Mouse (Mus musculus): ENCODE measurements at regions not wholly inside any gene's neighbourhood (a gene's known extent, or its start where the extent isn't known, plus 50 kb on each side); places are given as distances from the start of the nearest gene placed in this dataset.

DNA sequence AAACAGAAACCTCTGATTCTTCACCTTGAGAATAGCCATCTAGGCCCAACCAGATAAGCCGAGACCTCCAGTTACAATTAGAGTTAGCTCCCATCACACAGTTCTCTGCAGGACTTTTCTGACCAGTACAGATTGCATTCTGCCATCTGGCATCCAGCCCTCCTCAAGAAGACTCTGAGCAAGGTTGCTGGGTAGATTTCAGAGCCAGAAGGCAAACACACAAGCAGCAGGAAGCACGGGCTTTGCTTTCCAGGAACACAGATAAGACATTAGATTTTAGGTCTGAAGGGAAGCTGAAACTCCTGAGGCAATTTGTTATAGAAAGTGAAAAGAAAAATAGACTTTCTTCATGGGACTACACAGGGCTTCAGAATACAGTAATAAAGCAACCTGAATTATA lies 630.9 kb upstream of the Intu start:
- H3K9me3 ChIP-seq (ENCODE audit: low read length) = no peaks in the 10 kb centered on the region
- WGBS = 58% methylated on average over 2 of the region's 2 CpGs
- no peak overlapping the region for H3K9ac ChIP-seq (replicated peaks; ENCODE audit: low read length)
- DNase-seq (ENCODE audit: low spot score) (peak; percentile 31), ATAC-seq (no peak)
- TF ChIP-seq CTCF (IDR thresholded peaks at IDR 0.05; ENCODE audit: low read depth) = no peak
- H3K4me3 ChIP-seq (ENCODE audit: low read length) = no peak overlapping the region
- no peak overlapping the region for H3K27ac ChIP-seq
- H3K27me3 ChIP-seq (ENCODE audit: insufficient read depth, low read length) = no peaks in the 10 kb centered on the region
- no peaks in the 10 kb centered on the region for H3K4me1 ChIP-seq (ENCODE audit: insufficient read depth, low read length)
- no peaks in the 10 kb centered on the region for H3K36me3 ChIP-seq (ENCODE audit: insufficient read depth, low read length)
- H3K4me2 ChIP-seq (ENCODE audit: low read depth, low read length) = no peak overlapping the region

- Histone ChIP-seq H3K4me3 (ENCODE audit: low read length) (no peak overlapping the region), H3K4me1 (ENCODE audit: insufficient read depth, low read length) (no peaks in the 10 kb centered on the region), H3K9me3 (ENCODE audit: low read length) (no peaks in the 10 kb centered on the region), H3K4me2 (ENCODE audit: low read depth, low read length) (no peak overlapping the region), H3K9ac (replicated peaks; ENCODE audit: low read length) (no peak overlapping the region), H3K27ac (no peak overlapping the region), H3K36me3 (ENCODE audit: insufficient read depth, low read length) (no peaks in the 10 kb centered on the region), H3K27me3 (ENCODE audit: insufficient read depth, low read length) (no peaks in the 10 kb centered on the region)
- ATAC-seq = no peak
- 69% methylated on average over 3 of the region's 3 CpGs for WGBS
- DNase-seq (ENCODE audit: low spot score) = no peak
- no peak for TF ChIP-seq CTCF (IDR thresholded peaks at IDR 0.05; ENCODE audit: low read depth)
Measured at GRCm38 (mm10) chr3:39904377-39904776, 626.7 kb upstream of the Intu start.

GRCm38 (mm10) chr3:39908676-39909362 lies 622.3 kb upstream of the Intu start:
- Histone ChIP-seq H3K36me3 (ENCODE audit: insufficient read depth, low read length) (no peaks in the 10 kb centered on the region), H3K27ac (no peak overlapping the region), H3K4me2 (ENCODE audit: low read depth, low read length) (no peak overlapping the region), H3K27me3 (ENCODE audit: insufficient read depth, low read length) (no peaks in the 10 kb centered on the region), H3K4me3 (ENCODE audit: low read length) (no peak overlapping the region), H3K9me3 (ENCODE audit: low read length) (no peaks in the 10 kb centered on the region), H3K9ac (replicated peaks; ENCODE audit: low read length) (no peak overlapping the region), H3K4me1 (ENCODE audit: insufficient read depth, low read length) (no peaks in the 10 kb centered on the region)
- WGBS = 78% methylated on average over 4 of the region's 4 CpGs
- ATAC-seq (no peak), DNase-seq (ENCODE audit: low spot score) (no peak)
- no peak for TF ChIP-seq CTCF (IDR thresholded peaks at IDR 0.05; ENCODE audit: low read depth)

DNA sequence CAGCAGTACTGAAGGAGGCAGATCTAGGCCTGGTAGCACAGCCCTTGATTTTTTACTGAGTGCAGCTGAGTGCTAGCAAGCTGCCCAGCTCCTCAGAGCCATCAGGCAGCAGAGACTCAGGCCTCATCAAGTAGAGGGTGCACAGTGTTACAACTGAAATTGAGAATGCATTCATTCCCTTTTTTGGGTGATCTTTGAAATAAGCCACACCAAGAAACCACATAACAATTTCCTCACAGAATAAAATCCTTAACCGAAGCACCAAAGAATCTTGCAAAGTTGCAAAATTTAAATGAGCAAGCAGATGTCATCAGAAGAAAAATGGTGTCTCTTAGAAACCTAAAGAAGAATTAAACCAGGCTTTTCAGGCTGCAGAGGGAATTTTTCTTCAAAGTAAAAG lies 621.4 kb upstream of the Intu start:
- H3K27ac ChIP-seq = no peak overlapping the region
- no peaks in the 10 kb centered on the region for H3K36me3 ChIP-seq (ENCODE audit: insufficient read depth, low read length)
- ATAC-seq (no peak), DNase-seq (ENCODE audit: low spot score) (no peak)
- no peak overlapping the region for H3K9ac ChIP-seq (replicated peaks; ENCODE audit: low read length)
- no peaks in the 10 kb centered on the region for H3K4me1 ChIP-seq (ENCODE audit: insufficient read depth, low read length)
- H3K4me2 ChIP-seq (ENCODE audit: low read depth, low read length) = no peak overlapping the region
- no peak for TF ChIP-seq CTCF (IDR thresholded peaks at IDR 0.05; ENCODE audit: low read depth)
- H3K4me3 ChIP-seq (ENCODE audit: low read length) = no peak overlapping the region
- 67% methylated on average over 1 of the region's 1 CpGs for WGBS
- no peaks in the 10 kb centered on the region for H3K27me3 ChIP-seq (ENCODE audit: insufficient read depth, low read length)
- no peaks in the 10 kb centered on the region for H3K9me3 ChIP-seq (ENCODE audit: low read length)

DNA sequence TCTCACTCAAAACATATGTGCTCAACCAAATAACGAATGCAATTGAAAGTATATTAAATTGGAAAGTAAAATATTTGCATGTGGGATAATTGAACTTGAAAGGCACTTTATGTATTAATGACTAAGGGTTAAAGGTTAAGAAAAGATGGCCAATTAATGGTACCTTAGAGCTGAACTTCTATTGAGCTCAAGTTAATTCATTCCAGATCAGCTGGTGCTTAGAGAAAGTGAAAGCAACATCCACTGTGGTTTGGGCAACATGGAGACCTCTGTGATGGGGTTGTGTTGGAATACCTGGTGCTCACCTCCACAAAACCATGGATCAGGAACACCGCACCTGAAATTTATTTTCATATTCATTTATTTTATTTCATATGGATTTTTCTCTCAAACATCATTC lies 612.5 kb upstream of the Intu start:
- DNase-seq (ENCODE audit: low spot score) = no peak
- ATAC-seq = no peak
- no peak overlapping the region for H3K4me2 ChIP-seq (ENCODE audit: low read depth, low read length)
- H3K4me1 ChIP-seq (ENCODE audit: insufficient read depth, low read length) = no peaks in the 10 kb centered on the region
- H3K27ac ChIP-seq = no peak overlapping the region
- no peak overlapping the region for H3K9ac ChIP-seq (replicated peaks; ENCODE audit: low read length)
- 89% methylated on average over 2 of the region's 2 CpGs for WGBS
- H3K27me3 ChIP-seq (ENCODE audit: insufficient read depth, low read length) = no peaks in the 10 kb centered on the region
- H3K36me3 ChIP-seq (ENCODE audit: insufficient read depth, low read length) = no peaks in the 10 kb centered on the region
- no peak overlapping the region for H3K4me3 ChIP-seq (ENCODE audit: low read length)
- TF ChIP-seq CTCF (IDR thresholded peaks at IDR 0.05; ENCODE audit: low read depth) = no peak
- H3K9me3 ChIP-seq (ENCODE audit: low read length) = no peaks in the 10 kb centered on the region

DNA sequence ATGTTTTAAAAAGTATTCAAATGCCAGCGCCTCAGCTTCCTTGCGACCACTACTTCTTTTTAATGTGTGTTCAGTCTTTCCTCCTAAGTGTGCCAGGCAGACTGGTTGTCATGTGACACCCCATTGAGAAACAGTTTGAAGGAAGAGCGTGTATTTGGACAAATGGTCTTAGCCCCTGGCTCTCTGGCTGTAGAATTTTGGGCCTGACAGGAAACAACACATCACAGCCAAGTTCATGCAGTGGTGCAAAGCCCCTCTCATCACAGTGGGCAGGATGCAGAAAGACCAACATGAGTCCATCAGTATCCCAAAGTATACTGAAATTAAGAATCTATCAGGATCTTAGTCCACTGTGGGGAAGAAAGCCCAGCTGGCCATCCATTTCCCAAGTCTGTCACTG lies 605.6 kb upstream of the Intu start:
- TF ChIP-seq CTCF (IDR thresholded peaks at IDR 0.05; ENCODE audit: low read depth) = no peak
- Histone ChIP-seq H3K4me2 (ENCODE audit: low read depth, low read length) (no peak overlapping the region), H3K4me3 (ENCODE audit: low read length) (no peak overlapping the region), H3K27ac (no peak overlapping the region), H3K9me3 (ENCODE audit: low read length) (no peaks in the 10 kb centered on the region), H3K4me1 (ENCODE audit: insufficient read depth, low read length) (no peaks in the 10 kb centered on the region), H3K27me3 (ENCODE audit: insufficient read depth, low read length) (no peaks in the 10 kb centered on the region), H3K9ac (replicated peaks; ENCODE audit: low read length) (no peak overlapping the region), H3K36me3 (ENCODE audit: insufficient read depth, low read length) (no peaks in the 10 kb centered on the region)
- ATAC-seq (no peak), DNase-seq (ENCODE audit: low spot score) (no peak)
- WGBS = 66% methylated on average over 3 of the region's 3 CpGs

DNA sequence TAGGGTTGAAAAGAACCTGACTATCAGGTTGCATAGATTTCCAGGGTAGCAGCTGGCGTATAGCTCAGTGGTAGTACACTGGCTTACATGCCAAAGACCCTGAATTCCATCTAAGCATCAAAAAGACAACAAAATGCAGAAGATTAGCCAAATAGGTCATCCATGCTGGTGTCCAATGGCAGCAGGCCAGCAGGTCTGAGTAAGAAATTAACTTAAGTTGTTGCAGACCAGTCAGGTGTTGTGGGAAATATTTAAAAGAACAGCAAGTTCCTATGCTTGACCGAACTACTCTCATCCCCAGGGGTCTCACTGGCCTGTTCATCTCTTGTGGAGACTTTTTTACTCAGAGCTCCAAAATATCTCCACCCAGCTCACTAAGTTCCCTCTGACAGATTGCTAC lies 602.7 kb upstream of the Intu start:
- 93% methylated on average over 2 of the region's 2 CpGs for WGBS
- ATAC-seq (no peak), DNase-seq (ENCODE audit: low spot score) (no peak)
- Histone ChIP-seq H3K4me3 (ENCODE audit: low read length) (no peak overlapping the region), H3K9me3 (ENCODE audit: low read length) (no peaks in the 10 kb centered on the region), H3K27me3 (ENCODE audit: insufficient read depth, low read length) (no peaks in the 10 kb centered on the region), H3K27ac (no peak overlapping the region), H3K4me1 (ENCODE audit: insufficient read depth, low read length) (no peaks in the 10 kb centered on the region), H3K9ac (replicated peaks; ENCODE audit: low read length) (no peak overlapping the region), H3K36me3 (ENCODE audit: insufficient read depth, low read length) (no peaks in the 10 kb centered on the region), H3K4me2 (ENCODE audit: low read depth, low read length) (no peak overlapping the region)
- TF ChIP-seq CTCF (IDR thresholded peaks at IDR 0.05; ENCODE audit: low read depth) = no peak
